Mouse (Mus musculus): ENCODE measurements around the gene Gpr39. TPM values are rescaled to one million over a fixed set of nuclear protein-coding genes. Genes with fewer than 3 reads are reported as not detected.
A peak's percentile ranks its signal among the peaks of the same experiment; 100 is the strongest.

The Gpr39 gene
- polyA plus RNA-seq, 1 experiment from 2014 or later: 7.9 TPM

DNA sequence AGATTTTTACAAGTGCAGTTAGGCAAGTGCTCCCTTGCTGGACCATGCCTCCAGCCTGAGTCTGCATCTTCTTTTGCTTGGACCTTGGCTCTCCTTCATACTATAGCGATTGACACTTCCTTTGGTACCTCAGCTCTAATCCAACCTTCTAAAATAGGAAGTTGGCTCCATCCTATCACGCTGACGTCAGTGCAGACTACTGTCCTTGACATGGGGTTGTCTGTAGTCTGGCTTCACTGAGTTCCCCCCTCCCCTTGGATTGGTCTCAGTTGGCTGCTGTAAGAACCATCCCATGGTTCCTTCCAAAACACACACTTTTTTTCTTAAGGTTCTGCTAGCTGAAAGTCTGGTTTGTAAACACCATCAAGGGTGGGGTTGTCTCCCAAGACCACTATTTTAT lies 7.6 kb downstream of the Gpr39 start:
- 82% methylated on average over 3 of the region's 3 CpGs for WGBS

DNA sequence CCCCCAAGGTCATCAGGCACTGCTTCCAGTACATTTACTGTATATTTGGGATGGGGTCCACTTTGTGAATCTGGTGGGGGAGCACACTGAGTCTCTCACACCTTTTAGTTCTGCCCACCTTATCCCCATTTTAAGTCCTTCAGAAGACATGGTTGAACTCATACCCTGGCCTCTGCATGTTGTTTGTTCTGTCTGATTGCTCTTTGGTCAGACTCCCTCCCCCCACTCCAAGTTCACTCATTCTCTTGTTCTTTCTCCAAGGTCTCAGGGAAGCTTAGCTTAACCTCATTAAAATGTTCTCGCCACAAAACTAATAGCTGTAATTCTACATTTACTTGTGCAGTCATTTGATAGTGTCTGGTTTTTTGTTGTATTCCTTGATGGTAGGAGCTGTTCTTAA lies 8.5 kb downstream of the Gpr39 start:
- WGBS: 79% methylated on average over 1 of the region's 1 CpGs
- Histone ChIP-seq H3K4me2 (ENCODE audit: low read depth, low read length) (no peak overlapping the region), H3K27ac (ENCODE audit: low read length) (no peak overlapping the region), H3K9me3 (replicated peaks; ENCODE audit: control insufficient read depth, low read length) (no peaks in the 10 kb centered on the region), H3K27me3 (ENCODE audit: control insufficient read depth, insufficient read depth, low read length) (no peaks in the 10 kb centered on the region), H3K4me1 (ENCODE audit: control insufficient read depth, insufficient read depth, low read length) (peaks cover 3% of the 10 kb centered on the region; the same call in 1 of the 2 replicates), H3K9ac (ENCODE audit: low read length) (no peak overlapping the region), H3K4me3 (replicated peaks; ENCODE audit: low read length) (no peak overlapping the region), H3K36me3 (ENCODE audit: control insufficient read depth, insufficient read depth, low read length) (no peaks in the 10 kb centered on the region)
- ATAC-seq (ENCODE audit: insufficient read depth, low FRiP score): no peak

More for the DNA sequence above, 7.6 kb downstream of the Gpr39 start:
- H3K4me2 ChIP-seq (ENCODE audit: low read depth, low read length): no peak overlapping the region
- H3K27me3 ChIP-seq (ENCODE audit: control insufficient read depth, insufficient read depth, low read length): no peaks in the 10 kb centered on the region
- H3K9me3 ChIP-seq (replicated peaks; ENCODE audit: control insufficient read depth, low read length): no peaks in the 10 kb centered on the region
- no peak for ATAC-seq (ENCODE audit: insufficient read depth, low FRiP score)
- no peaks in the 10 kb centered on the region for H3K36me3 ChIP-seq (ENCODE audit: control insufficient read depth, insufficient read depth, low read length)
- no peak overlapping the region for H3K9ac ChIP-seq (ENCODE audit: low read length)
- peaks cover 3% of the 10 kb centered on the region; the same call in 1 of the 2 replicates for H3K4me1 ChIP-seq (ENCODE audit: control insufficient read depth, insufficient read depth, low read length)
- H3K4me3 ChIP-seq (replicated peaks; ENCODE audit: low read length): no peak overlapping the region
- no peak overlapping the region for H3K27ac ChIP-seq (ENCODE audit: low read length)

DNA sequence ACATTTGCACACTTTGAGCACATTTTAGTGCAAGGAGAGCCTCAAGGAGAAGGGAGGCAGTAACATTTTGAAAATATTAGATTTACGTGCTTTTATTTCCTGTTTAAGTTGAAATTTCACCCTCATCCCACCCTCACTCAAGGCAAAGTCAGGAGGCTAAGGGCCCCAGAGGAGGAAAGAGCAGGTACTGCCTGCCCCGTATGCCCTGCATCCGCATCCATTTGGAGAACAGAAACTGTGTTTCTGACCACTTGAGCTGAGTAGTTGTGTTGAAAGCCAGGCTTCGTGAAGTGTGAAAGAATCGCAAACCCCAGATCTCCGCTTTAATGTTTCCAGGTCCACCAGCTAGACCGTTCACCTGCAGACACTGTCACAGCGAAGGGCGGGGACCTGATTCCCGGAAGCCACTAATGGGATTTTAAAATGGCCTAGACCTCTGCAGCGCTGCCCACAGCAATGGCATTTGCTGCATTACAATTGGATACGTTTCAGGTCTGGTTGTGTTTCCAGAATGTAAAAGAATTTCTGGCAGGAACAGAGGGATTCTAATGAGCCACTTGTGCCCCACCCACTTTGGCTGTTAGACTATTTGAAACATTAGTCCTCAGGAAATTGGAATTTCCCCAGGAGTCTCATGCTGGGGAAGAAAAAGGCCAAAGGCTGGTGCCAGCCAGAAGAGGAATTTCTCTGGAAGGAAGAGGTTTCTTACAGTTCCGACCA lies 11.1 kb downstream of the Gpr39 start:
- no peaks in the 10 kb centered on the region for H3K27me3 ChIP-seq (ENCODE audit: control insufficient read depth, insufficient read depth, low read length)
- no peak overlapping the region for H3K27ac ChIP-seq (ENCODE audit: low read length)
- no peak for ATAC-seq (ENCODE audit: insufficient read depth, low FRiP score)
- WGBS: 76% methylated on average over 13 of the region's 13 CpGs
- H3K9me3 ChIP-seq (replicated peaks; ENCODE audit: control insufficient read depth, low read length): no peaks in the 10 kb centered on the region
- H3K36me3 ChIP-seq (ENCODE audit: control insufficient read depth, insufficient read depth, low read length): no peaks in the 10 kb centered on the region
- no peak overlapping the region for H3K9ac ChIP-seq (ENCODE audit: low read length)
- H3K4me1 ChIP-seq (ENCODE audit: control insufficient read depth, insufficient read depth, low read length): no peaks in the 10 kb centered on the region
- no peak overlapping the region for H3K4me2 ChIP-seq (ENCODE audit: low read depth, low read length)
- H3K4me3 ChIP-seq (replicated peaks; ENCODE audit: low read length): no peak overlapping the region

DNA sequence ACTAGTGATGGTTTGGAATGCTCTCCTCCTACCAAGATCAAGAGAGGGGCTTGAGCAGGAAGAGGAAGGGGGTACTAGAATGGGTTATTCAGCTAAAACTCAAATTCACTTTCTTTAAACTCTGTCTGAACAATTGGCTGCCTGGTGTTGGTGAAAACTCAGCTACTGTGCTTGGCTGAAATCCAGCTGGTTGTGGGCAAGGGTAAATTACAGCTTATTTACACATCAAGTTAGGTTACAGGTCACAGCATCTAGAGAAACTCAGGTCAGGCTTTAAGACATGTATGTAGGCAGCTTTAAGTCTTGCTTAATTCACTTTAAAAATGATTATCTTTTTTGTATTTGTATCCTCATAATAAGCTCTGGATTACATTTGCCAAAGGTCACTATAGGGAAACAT lies 16.7 kb downstream of the Gpr39 start:
- no peak for ATAC-seq (ENCODE audit: insufficient read depth, low FRiP score)
- no peaks in the 10 kb centered on the region for H3K36me3 ChIP-seq (ENCODE audit: control insufficient read depth, insufficient read depth, low read length)
- no peaks in the 10 kb centered on the region for H3K27me3 ChIP-seq (ENCODE audit: control insufficient read depth, insufficient read depth, low read length)
- no peaks in the 10 kb centered on the region for H3K4me1 ChIP-seq (ENCODE audit: control insufficient read depth, insufficient read depth, low read length)
- no peak overlapping the region for H3K4me3 ChIP-seq (replicated peaks; ENCODE audit: low read length)
- H3K9ac ChIP-seq (ENCODE audit: low read length): no peak overlapping the region
- no peak overlapping the region for H3K27ac ChIP-seq (ENCODE audit: low read length)
- H3K9me3 ChIP-seq (replicated peaks; ENCODE audit: control insufficient read depth, low read length): no peaks in the 10 kb centered on the region
- H3K4me2 ChIP-seq (ENCODE audit: low read depth, low read length): no peak overlapping the region

DNA sequence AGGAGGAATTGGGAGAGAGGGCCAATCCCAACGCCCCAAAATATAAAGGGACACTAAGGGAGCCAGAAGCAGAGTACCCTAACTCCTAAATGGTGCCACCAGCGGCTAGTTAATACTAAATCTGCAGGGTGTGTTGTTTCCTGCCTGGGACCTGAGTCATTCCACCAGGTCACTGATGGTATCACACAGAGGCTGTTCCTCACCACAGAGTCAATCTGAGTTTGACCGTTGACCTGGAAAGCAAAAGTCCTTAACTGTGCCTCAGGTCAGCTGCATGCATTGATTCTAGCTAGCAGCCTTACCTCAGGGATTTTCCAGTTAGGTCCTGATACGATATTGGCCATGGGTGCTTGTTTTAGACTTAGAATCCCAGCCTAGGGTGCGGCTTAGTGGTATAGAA lies 17.5 kb downstream of the Gpr39 start:
- no peaks in the 10 kb centered on the region for H3K4me1 ChIP-seq (ENCODE audit: control insufficient read depth, insufficient read depth, low read length)
- no peaks in the 10 kb centered on the region for H3K36me3 ChIP-seq (ENCODE audit: control insufficient read depth, insufficient read depth, low read length)
- H3K9me3 ChIP-seq (replicated peaks; ENCODE audit: control insufficient read depth, low read length): no peaks in the 10 kb centered on the region
- no peaks in the 10 kb centered on the region for H3K27me3 ChIP-seq (ENCODE audit: control insufficient read depth, insufficient read depth, low read length)
- H3K9ac ChIP-seq (ENCODE audit: low read length): no peak overlapping the region
- H3K4me2 ChIP-seq (ENCODE audit: low read depth, low read length): no peak overlapping the region
- WGBS: 69% methylated on average over 5 of the region's 5 CpGs
- no peak overlapping the region for H3K4me3 ChIP-seq (replicated peaks; ENCODE audit: low read length)
- 0 out of 2 replicates have a peak overlapping the region, but pooled peaks have one; percentile 3 for H3K27ac ChIP-seq (ENCODE audit: low read length)
- peak; percentile 75; the same call in 1 of the 2 replicates for ATAC-seq (ENCODE audit: insufficient read depth, low FRiP score)

DNA sequence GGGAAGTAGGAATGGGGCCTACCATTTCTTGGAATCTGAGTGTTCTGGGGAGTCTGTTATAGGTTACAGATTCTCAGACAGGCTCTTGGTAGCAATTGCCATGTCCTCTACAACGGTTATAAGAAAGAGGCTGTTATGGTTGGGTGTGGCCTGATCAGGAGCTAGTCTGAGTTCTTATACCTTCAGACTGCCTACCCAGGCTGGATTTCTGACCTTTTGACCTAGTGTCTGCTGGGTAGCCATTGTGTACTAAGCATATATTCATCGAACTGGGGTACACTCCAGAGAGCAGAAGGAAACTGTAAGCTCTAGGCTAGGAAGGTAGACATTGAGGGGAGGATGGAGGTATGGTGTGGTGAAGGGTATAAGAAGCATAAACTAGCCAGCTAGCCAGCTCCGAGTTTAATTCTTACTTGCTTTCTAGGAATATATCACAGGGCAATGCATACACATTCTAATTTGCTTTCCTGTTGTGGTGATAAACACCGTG lies 24.4 kb downstream of the Gpr39 start:
- no peak for ATAC-seq (ENCODE audit: insufficient read depth, low FRiP score)
- Histone ChIP-seq H3K4me3 (replicated peaks; ENCODE audit: low read length) (no peak overlapping the region), H3K4me1 (ENCODE audit: control insufficient read depth, insufficient read depth, low read length) (no peaks in the 10 kb centered on the region), H3K4me2 (ENCODE audit: low read depth, low read length) (no peak overlapping the region), H3K36me3 (ENCODE audit: control insufficient read depth, insufficient read depth, low read length) (no peaks in the 10 kb centered on the region), H3K9ac (ENCODE audit: low read length) (no peak overlapping the region), H3K27me3 (ENCODE audit: control insufficient read depth, insufficient read depth, low read length) (no peaks in the 10 kb centered on the region), H3K27ac (ENCODE audit: low read length) (peak overlapping the region; percentile 9; the same call in 1 of the 2 replicates), H3K9me3 (replicated peaks; ENCODE audit: control insufficient read depth, low read length) (no peaks in the 10 kb centered on the region)
- 72% methylated on average over 4 of the region's 4 CpGs for WGBS

DNA sequence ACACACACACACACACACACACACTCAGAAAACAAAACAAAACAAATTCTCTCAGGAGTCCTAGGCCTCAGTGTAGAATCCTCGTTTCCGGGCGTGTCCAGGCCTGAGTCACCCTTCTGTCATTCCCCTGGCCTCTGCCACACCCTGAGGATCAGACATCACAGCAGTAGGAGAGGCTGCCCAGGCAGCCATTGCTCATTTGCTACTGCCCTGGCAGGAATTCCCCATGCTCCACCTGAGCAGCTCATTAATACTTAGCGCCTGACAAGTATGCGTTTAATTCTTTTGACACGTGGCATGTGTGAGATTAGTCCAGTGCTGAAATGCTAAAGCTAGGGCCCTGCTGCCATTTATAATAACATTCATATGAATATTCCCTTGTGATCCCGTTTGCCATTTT lies 25.0 kb downstream of the Gpr39 start:
- Histone ChIP-seq H3K4me1 (ENCODE audit: control insufficient read depth, insufficient read depth, low read length) (no peaks in the 10 kb centered on the region), H3K27ac (ENCODE audit: low read length) (no peak overlapping the region), H3K4me3 (replicated peaks; ENCODE audit: low read length) (no peak overlapping the region), H3K27me3 (ENCODE audit: control insufficient read depth, insufficient read depth, low read length) (no peaks in the 10 kb centered on the region), H3K9ac (ENCODE audit: low read length) (no peak overlapping the region), H3K9me3 (replicated peaks; ENCODE audit: control insufficient read depth, low read length) (no peaks in the 10 kb centered on the region), H3K36me3 (ENCODE audit: control insufficient read depth, insufficient read depth, low read length) (no peaks in the 10 kb centered on the region), H3K4me2 (ENCODE audit: low read depth, low read length) (no peak overlapping the region)
- ATAC-seq (ENCODE audit: insufficient read depth, low FRiP score): peak; percentile 91; the same call in 1 of the 2 replicates
- WGBS: 47% methylated on average over 7 of the region's 7 CpGs

DNA sequence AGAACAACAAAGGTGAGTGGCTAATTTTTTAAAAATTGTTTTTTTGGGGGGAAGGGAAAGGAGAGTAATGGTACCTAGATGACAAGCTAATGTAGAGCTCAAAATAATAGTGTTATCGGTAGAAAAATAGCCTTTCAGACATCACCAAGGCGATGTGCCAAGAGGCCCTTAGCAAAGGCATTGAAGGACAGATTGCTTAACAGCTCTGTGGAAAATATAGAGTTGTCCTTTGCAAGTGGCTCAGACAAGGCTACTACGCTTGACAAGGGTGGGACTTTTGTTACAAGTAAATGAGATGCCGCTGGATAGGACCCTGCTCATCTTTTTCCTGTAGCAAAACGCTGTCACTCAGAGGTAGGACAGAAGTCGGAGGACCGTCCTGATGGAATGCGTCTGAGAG lies 25.5 kb downstream of the Gpr39 start:
- H3K9me3 ChIP-seq (replicated peaks; ENCODE audit: control insufficient read depth, low read length): no peaks in the 10 kb centered on the region
- H3K4me2 ChIP-seq (ENCODE audit: low read depth, low read length): no peak overlapping the region
- H3K4me1 ChIP-seq (ENCODE audit: control insufficient read depth, insufficient read depth, low read length): no peaks in the 10 kb centered on the region
- ATAC-seq (ENCODE audit: insufficient read depth, low FRiP score): no peak
- H3K27me3 ChIP-seq (ENCODE audit: control insufficient read depth, insufficient read depth, low read length): no peaks in the 10 kb centered on the region
- H3K9ac ChIP-seq (ENCODE audit: low read length): no peak overlapping the region
- WGBS: 82% methylated on average over 8 of the region's 8 CpGs
- H3K27ac ChIP-seq (ENCODE audit: low read length): no peak overlapping the region
- H3K4me3 ChIP-seq (replicated peaks; ENCODE audit: low read length): no peak overlapping the region
- H3K36me3 ChIP-seq (ENCODE audit: control insufficient read depth, insufficient read depth, low read length): no peaks in the 10 kb centered on the region

DNA sequence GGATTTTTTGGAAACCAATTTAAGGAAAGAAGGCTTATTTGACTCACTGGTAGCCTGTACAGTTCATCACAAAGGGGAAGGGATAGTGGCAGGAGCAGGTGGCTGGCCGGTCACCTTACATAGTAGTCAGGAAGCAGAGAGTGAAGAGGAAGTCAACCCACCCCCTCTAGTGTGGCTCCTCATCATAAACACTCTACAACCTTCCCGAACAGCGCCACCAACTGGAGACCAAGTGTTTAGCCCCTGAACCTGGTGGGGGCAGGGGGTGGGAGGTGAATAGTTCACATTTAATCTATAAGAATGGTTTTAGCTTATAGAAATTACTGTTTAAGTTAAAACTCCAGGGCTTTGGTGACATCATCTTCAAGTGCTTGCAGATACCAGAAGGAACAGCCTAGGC lies 28.6 kb downstream of the Gpr39 start:
- WGBS: 61% methylated on average over 3 of the region's 3 CpGs
- no peak for ATAC-seq (ENCODE audit: insufficient read depth, low FRiP score)
- Histone ChIP-seq H3K27ac (ENCODE audit: low read length) (no peak overlapping the region), H3K9me3 (replicated peaks; ENCODE audit: control insufficient read depth, low read length) (no peaks in the 10 kb centered on the region), H3K4me2 (ENCODE audit: low read depth, low read length) (no peak overlapping the region), H3K9ac (ENCODE audit: low read length) (no peak overlapping the region), H3K27me3 (ENCODE audit: control insufficient read depth, insufficient read depth, low read length) (no peaks in the 10 kb centered on the region), H3K36me3 (ENCODE audit: control insufficient read depth, insufficient read depth, low read length) (no peaks in the 10 kb centered on the region), H3K4me3 (replicated peaks; ENCODE audit: low read length) (no peak overlapping the region), H3K4me1 (ENCODE audit: control insufficient read depth, insufficient read depth, low read length) (no peaks in the 10 kb centered on the region)
